Comparison of ENCODE assay signal across 8 mouse cellular contexts in the genomic region with DNA sequence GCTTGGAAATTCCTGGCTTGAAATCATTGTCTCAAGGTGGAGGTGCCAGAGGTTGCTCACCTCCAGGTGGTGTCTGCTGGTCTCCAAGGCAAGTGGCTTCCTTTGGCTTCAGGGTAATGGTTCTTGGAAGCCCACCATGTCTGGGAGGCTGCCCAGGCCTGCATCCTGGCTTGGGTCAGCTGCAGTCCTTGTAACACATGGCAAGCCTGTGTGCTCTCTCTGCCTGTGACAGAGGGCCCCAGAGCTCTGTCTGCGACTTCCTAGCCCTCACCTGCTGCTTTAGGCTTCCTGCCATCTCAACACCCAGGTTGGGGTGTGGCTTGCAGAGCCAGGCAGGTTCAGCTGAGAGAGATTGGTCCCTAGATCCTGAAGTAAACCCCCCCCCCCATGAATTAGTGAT. TPM values are rescaled to one million over a fixed set of nuclear protein-coding genes. Genes with fewer than 3 reads are reported as not detected.
A peak's percentile ranks its signal among the peaks of the same experiment; 100 is the strongest.
DNase-seq lines count a peak whose midpoint lies in the region; ATAC-seq and TF ChIP-seq lines count a peak whose summit lies in the region.

No protein-coding gene starts in this region.

- no peak for TF ChIP-seq CTCF in lung, embryonic 14.5 days (IDR thresholded peaks at IDR 0.05; ENCODE audit: low read depth)

- ATAC-seq in lung, embryonic 14.5 days (ENCODE audit: insufficient read depth), result no peak
- no peak for ATAC-seq in embryonic facial prominence, embryonic 14.5 days (ENCODE audit: low read depth)
- ATAC-seq in intestine, embryonic 15.5 days, result no peak
- ATAC-seq in neural tube, embryonic 15.5 days (ENCODE audit: low FRiP score), result no peak

- H3K36me3 ChIP-seq in lung, embryonic 14.5 days (ENCODE audit: insufficient read depth), result peaks cover 46% of the 10 kb centered on the region
- peaks cover 37% of the 10 kb centered on the region for H3K36me3 ChIP-seq in embryonic facial prominence, embryonic 14.5 days (ENCODE audit: control insufficient read depth, insufficient read depth, low read length)
- H3K36me3 ChIP-seq in intestine, embryonic 15.5 days, result peaks cover 22% of the 10 kb centered on the region
- peaks cover 22% of the 10 kb centered on the region; the same call in 1 of the 2 replicates for H3K36me3 ChIP-seq in neural tube, embryonic 15.5 days

- no peaks in the 10 kb centered on the region for H3K9me3 ChIP-seq in lung, embryonic 14.5 days (ENCODE audit: low read depth, low read length)
- H3K9me3 ChIP-seq in embryonic facial prominence, embryonic 14.5 days (ENCODE audit: control insufficient read depth, low read length), result no peaks in the 10 kb centered on the region
- no peaks in the 10 kb centered on the region for H3K9me3 ChIP-seq in intestine, embryonic 15.5 days
- H3K9me3 ChIP-seq in neural tube, embryonic 15.5 days (replicated peaks), result no peaks in the 10 kb centered on the region

- peak overlapping the region; percentile 91 for H3K9ac ChIP-seq in lung, embryonic 14.5 days
- H3K9ac ChIP-seq in embryonic facial prominence, embryonic 14.5 days (ENCODE audit: low read depth, low read length), result peak overlapping the region; percentile 95
- H3K9ac ChIP-seq in intestine, embryonic 15.5 days, result peak overlapping the region; percentile 95
- peak overlapping the region; percentile 86 for H3K9ac ChIP-seq in neural tube, embryonic 15.5 days (replicated peaks)

- no peaks in the 10 kb centered on the region for H3K27me3 ChIP-seq in lung, embryonic 14.5 days (ENCODE audit: insufficient read depth, low read length)
- H3K27me3 ChIP-seq in embryonic facial prominence, embryonic 14.5 days (replicated peaks; ENCODE audit: control insufficient read depth, insufficient read depth, low read length), result no peaks in the 10 kb centered on the region
- H3K27me3 ChIP-seq in intestine, embryonic 15.5 days (replicated peaks), result no peaks in the 10 kb centered on the region
- no peaks in the 10 kb centered on the region for H3K27me3 ChIP-seq in neural tube, embryonic 15.5 days (replicated peaks)

- H3K4me1 ChIP-seq in lung, embryonic 14.5 days (ENCODE audit: insufficient read depth), result peaks cover 19% of the 10 kb centered on the region
- H3K4me1 ChIP-seq in embryonic facial prominence, embryonic 14.5 days (ENCODE audit: control insufficient read depth, insufficient read depth, low read length), result peaks cover 15% of the 10 kb centered on the region
- H3K4me1 ChIP-seq in intestine, embryonic 15.5 days (replicated peaks), result peaks cover 37% of the 10 kb centered on the region
- H3K4me1 ChIP-seq in neural tube, embryonic 15.5 days, result peaks cover 52% of the 10 kb centered on the region

- WGBS in lung, embryonic 14.5 days, result 34% methylated on average over 1 of the region's 1 CpGs
- WGBS in embryonic facial prominence, embryonic 14.5 days, result 58% methylated on average over 1 of the region's 1 CpGs
- WGBS in intestine, embryonic 15.5 days, result 25% methylated on average over 1 of the region's 1 CpGs
- WGBS in neural tube, embryonic 15.5 days, result 52% methylated on average over 1 of the region's 1 CpGs

- peak overlapping the region; percentile 91 for H3K4me2 ChIP-seq in lung, embryonic 14.5 days
- H3K4me2 ChIP-seq in embryonic facial prominence, embryonic 14.5 days (ENCODE audit: low read depth, low read length), result peak overlapping the region; percentile 90
- peak overlapping the region; percentile 93 for H3K4me2 ChIP-seq in intestine, embryonic 15.5 days (replicated peaks)
- H3K4me2 ChIP-seq in neural tube, embryonic 15.5 days, result peak overlapping the region; percentile 93

- H3K27ac ChIP-seq in lung, embryonic 14.5 days (ENCODE audit: low read depth), result 0 out of 2 replicates have a peak overlapping the region, but pooled peaks have one; percentile 8
- peak overlapping the region; percentile 28 for H3K27ac ChIP-seq in embryonic facial prominence, embryonic 14.5 days (replicated peaks; ENCODE audit: low read depth, low read length)
- no peak overlapping the region for H3K27ac ChIP-seq in intestine, embryonic 15.5 days
- H3K27ac ChIP-seq in neural tube, embryonic 15.5 days (replicated peaks), result no peak overlapping the region

- peak overlapping the region; percentile 97 for H3K4me3 ChIP-seq in lung, embryonic 14.5 days (ENCODE audit: low read depth, low read length)
- H3K4me3 ChIP-seq in embryonic facial prominence, embryonic 14.5 days (ENCODE audit: low read depth, low read length), result peak overlapping the region; percentile 99
- peak overlapping the region; percentile 90 for H3K4me3 ChIP-seq in intestine, embryonic 15.5 days (replicated peaks)
- H3K4me3 ChIP-seq in neural tube, embryonic 15.5 days (replicated peaks), result peak overlapping the region; percentile 94

- no peak for DNase-seq in lung, embryonic 14.5 days
- no peak for DNase-seq in lung, postnatal 14 days
- no peak for DNase-seq in embryonic facial prominence, embryonic 14.5 days (ENCODE audit: low spot score)
- no peak for DNase-seq in gastrocnemius, postnatal 25 days
- DNase-seq in kidney, adult 9 months, result no peak
- DNase-seq in right cerebral cortex, postnatal 25 days, result no peak

RNA-seq across cellular contexts. Expression of gene Stk11, which starts 2.1 kb away (rescaled TPM):
- polyA plus RNA-seq in lung, embryonic 14.5 days (2014; fragmentation: Nextera tagmentation; extraction: Ambion mirVana), result 28.7 and 29.7 TPM in 2 replicates
- 32.6 and 32.7 TPM in 2 replicates for polyA plus RNA-seq in embryonic facial prominence, embryonic 14.5 days (2014; fragmentation: Nextera tagmentation; extraction: Ambion mirVana)
- 14.4 and 21.2 TPM in 2 replicates for polyA plus RNA-seq in intestine, embryonic 15.5 days (2015; fragmentation: Nextera tagmentation; extraction: Ambion mirVana)
- 16.9 and 17.3 TPM in 2 replicates for polyA plus RNA-seq in neural tube, embryonic 15.5 days (2015; fragmentation: Nextera tagmentation; extraction: Ambion mirVana)
- 100 to 1,000 TPM in 1 of 2 experiments, 10 to 100 TPM in 1; 99.8 to 120 TPM for total RNA-seq in gastrocnemius, postnatal 25 days (2021)

RNA-seq across cellular contexts. Expression of gene Sbno2, which starts 12.4 kb away (rescaled TPM):
- polyA plus RNA-seq in lung, embryonic 14.5 days (2014; fragmentation: Nextera tagmentation; extraction: Ambion mirVana), result 13.9 and 16.3 TPM in 2 replicates
- 12.8 and 14.1 TPM in 2 replicates for polyA plus RNA-seq in embryonic facial prominence, embryonic 14.5 days (2014; fragmentation: Nextera tagmentation; extraction: Ambion mirVana)
- polyA plus RNA-seq in intestine, embryonic 15.5 days (2015; fragmentation: Nextera tagmentation; extraction: Ambion mirVana), result 12.8 and 14.0 TPM in 2 replicates
- polyA plus RNA-seq in neural tube, embryonic 15.5 days (2015; fragmentation: Nextera tagmentation; extraction: Ambion mirVana), result 11.7 and 12.8 TPM in 2 replicates
- 1 to 10 TPM; 5.6 to 6.7 TPM for total RNA-seq in gastrocnemius, postnatal 25 days (2021)

RNA-seq across cellular contexts. Expression of gene Atp5d, which starts 20.7 kb away (rescaled TPM):
- polyA plus RNA-seq in lung, embryonic 14.5 days (2014; fragmentation: Nextera tagmentation; extraction: Ambion mirVana), result 493 and 529 TPM in 2 replicates
- polyA plus RNA-seq in embryonic facial prominence, embryonic 14.5 days (2014; fragmentation: Nextera tagmentation; extraction: Ambion mirVana), result 474 and 475 TPM in 2 replicates
- 701 and 737 TPM in 2 replicates for polyA plus RNA-seq in intestine, embryonic 15.5 days (2015; fragmentation: Nextera tagmentation; extraction: Ambion mirVana)
- polyA plus RNA-seq in neural tube, embryonic 15.5 days (2015; fragmentation: Nextera tagmentation; extraction: Ambion mirVana), result 553 and 558 TPM in 2 replicates
- total RNA-seq in gastrocnemius, postnatal 25 days (2021), result 100 to 1,000 TPM; 634 to 665 TPM

RNA-seq across cellular contexts. Expression of gene Cbarp, which starts 22.9 kb away (rescaled TPM):
- 3.8 and 5.5 TPM in 2 replicates for polyA plus RNA-seq in lung, embryonic 14.5 days (2014; fragmentation: Nextera tagmentation; extraction: Ambion mirVana)
- 7.3 and 9.0 TPM in 2 replicates for polyA plus RNA-seq in embryonic facial prominence, embryonic 14.5 days (2014; fragmentation: Nextera tagmentation; extraction: Ambion mirVana)
- 4.8 and 5.1 TPM in 2 replicates for polyA plus RNA-seq in intestine, embryonic 15.5 days (2015; fragmentation: Nextera tagmentation; extraction: Ambion mirVana)
- 91.9 and 93.0 TPM in 2 replicates for polyA plus RNA-seq in neural tube, embryonic 15.5 days (2015; fragmentation: Nextera tagmentation; extraction: Ambion mirVana)
- total RNA-seq in gastrocnemius, postnatal 25 days (2021), result 1 to 10 TPM; 1.2 to 1.6 TPM

RNA-seq across cellular contexts. Expression of gene Midn, which starts 30.3 kb away (rescaled TPM):
- 32.6 and 34.2 TPM in 2 replicates for polyA plus RNA-seq in lung, embryonic 14.5 days (2014; fragmentation: Nextera tagmentation; extraction: Ambion mirVana)
- 34.2 and 37.0 TPM in 2 replicates for polyA plus RNA-seq in embryonic facial prominence, embryonic 14.5 days (2014; fragmentation: Nextera tagmentation; extraction: Ambion mirVana)
- polyA plus RNA-seq in intestine, embryonic 15.5 days (2015; fragmentation: Nextera tagmentation; extraction: Ambion mirVana), result 14.1 and 16.1 TPM in 2 replicates
- 19.4 and 20.5 TPM in 2 replicates for polyA plus RNA-seq in neural tube, embryonic 15.5 days (2015; fragmentation: Nextera tagmentation; extraction: Ambion mirVana)
- total RNA-seq in gastrocnemius, postnatal 25 days (2021), result 10 to 100 TPM; 33.7 to 34.8 TPM

Comparison
In these comparisons a context has a peak if more than half of its experiments do, and no peak if none do; other contexts are left out.
1. H3K27ac ChIP-seq: peak in lung, embryonic 14.5 days (single experiment) and embryonic facial prominence, embryonic 14.5 days (single experiment); none in intestine, embryonic 15.5 days (single experiment) and neural tube, embryonic 15.5 days (single experiment).
2. Peak in every context shown above with its lines, with median percentiles within 50 percentile points of each other: H3K4me2 ChIP-seq, H3K4me3 ChIP-seq and H3K9ac ChIP-seq.